Comparison of ENCODE assay signal across 22 mouse cellular contexts in the genomic region with DNA sequence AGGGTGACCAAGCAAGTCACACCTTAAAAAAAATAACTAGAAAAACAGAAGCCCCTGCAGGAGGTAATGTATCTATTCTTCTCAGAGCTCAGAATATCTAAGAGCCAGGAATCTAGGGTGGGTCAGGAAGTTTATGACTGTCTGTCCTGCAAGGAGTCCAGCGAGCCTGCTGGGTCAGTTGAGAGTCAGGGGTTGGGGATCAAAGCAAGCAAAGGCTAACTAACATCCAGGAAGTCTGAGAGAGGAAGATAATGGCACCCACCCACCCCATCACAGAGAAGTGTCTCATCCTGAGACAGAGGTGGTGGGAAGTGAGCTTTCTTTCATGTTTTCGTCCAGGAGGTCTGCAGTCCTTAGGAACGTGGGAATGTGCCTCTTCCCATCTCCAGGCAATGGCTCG.
DNase-seq lines count a peak whose midpoint lies in the region; ATAC-seq and TF ChIP-seq lines count a peak whose summit lies in the region.
"Had no signal": no experiment of that assay in that cellular context is flagged by ENCODE, and none has a peak within 500 bp of the region (broad histone marks: within the 10 kb centered on the region; RNA-seq: fewer than 3 reads in every experiment).

No protein-coding gene starts in this region.

- H3K4me2 ChIP-seq in hindbrain, embryonic 16.5 days (ENCODE audit: low read length), result no peak overlapping the region
- no peak overlapping the region for H3K4me2 ChIP-seq in hindbrain, embryonic 13.5 days
- H3K4me2 ChIP-seq in lung, postnatal 0 days (replicated peaks; ENCODE audit: low read depth, low read length), result no peak overlapping the region
- H3K4me2 ChIP-seq: embryonic facial prominence, embryonic 12.5 days; forebrain, embryonic 13.5 days; forebrain, embryonic 15.5 days had no signal

- 69% methylated on average over 4 of the region's 4 CpGs for WGBS in heart, embryonic 10.5 days
- 80% methylated on average over 4 of the region's 4 CpGs for WGBS in hindbrain, embryonic 16.5 days
- 85% methylated on average over 4 of the region's 4 CpGs for WGBS in hindbrain, embryonic 13.5 days
- WGBS in lung, postnatal 0 days, result 64% methylated on average over 4 of the region's 4 CpGs

- DNase-seq in heart, adult 11 months, result peak; percentile 86
- no peak for DNase-seq in heart, embryonic 10.5 days (ENCODE audit: low spot score)
- DNase-seq in lung, postnatal 0 days (ENCODE audit: low spot score), result no peak
- no peak for DNase-seq in lung, postnatal 25 days (ENCODE audit: low spot score)
- DNase-seq: adrenal gland, adult 8-10 months; adrenal gland, postnatal 14 days; adrenal gland, postnatal 36 days; B cell, adult 2 months; cerebellum, adult 11-12 months; cerebellum, adult 2 months; cerebellum, adult 9-10 months; cerebellum, postnatal 10 days; cerebellum, postnatal 25 days had no signal

- H3K9me3 ChIP-seq in heart, embryonic 10.5 days, result no peaks in the 10 kb centered on the region
- no peaks in the 10 kb centered on the region for H3K9me3 ChIP-seq in hindbrain, embryonic 16.5 days (ENCODE audit: control insufficient read depth, low read length)
- no peaks in the 10 kb centered on the region for H3K9me3 ChIP-seq in hindbrain, embryonic 13.5 days
- no peaks in the 10 kb centered on the region for H3K9me3 ChIP-seq in lung, postnatal 0 days (ENCODE audit: low read length)
- H3K9me3 ChIP-seq: embryonic facial prominence, embryonic 10.5 days; embryonic facial prominence, embryonic 12.5 days; forebrain, embryonic 13.5 days; forebrain, embryonic 15.5 days; G1E had no signal

- 0 out of 2 replicates have a peak, but pooled peaks have one; percentile 24 for ATAC-seq in hindbrain, embryonic 16.5 days
- ATAC-seq in hindbrain, embryonic 13.5 days (ENCODE audit: low FRiP score), result no peak
- peak; percentile 47 for ATAC-seq in lung, postnatal 0 days
- ATAC-seq: forebrain, embryonic 13.5 days; forebrain, embryonic 15.5 days; Patski had no signal

- H3K27ac ChIP-seq in heart, embryonic 10.5 days, result no peak overlapping the region
- H3K27ac ChIP-seq in hindbrain, embryonic 16.5 days (ENCODE audit: low read depth, low read length), result no peak overlapping the region
- H3K27ac ChIP-seq in hindbrain, embryonic 13.5 days, result no peak overlapping the region
- H3K27ac ChIP-seq in lung, postnatal 0 days (ENCODE audit: low read length), result no peak overlapping the region
- H3K27ac ChIP-seq: embryonic facial prominence, embryonic 10.5 days; embryonic facial prominence, embryonic 12.5 days; forebrain, embryonic 13.5 days; forebrain, embryonic 15.5 days had no signal

- peak; percentile 62 for TF ChIP-seq EP300 in lung, postnatal 0 days (IDR thresholded peaks at IDR 0.05)

- no peaks in the 10 kb centered on the region for H3K4me1 ChIP-seq in heart, embryonic 10.5 days
- no peaks in the 10 kb centered on the region for H3K4me1 ChIP-seq in hindbrain, embryonic 16.5 days (ENCODE audit: control insufficient read depth, insufficient read depth, low read depth, low read length)
- 0 out of 2 replicates have a peak, but pooled peaks cover 3% of the 10 kb centered on the region for H3K4me1 ChIP-seq in hindbrain, embryonic 13.5 days (replicated peaks)
- peaks cover under 1% of the 10 kb centered on the region; the same call in 1 of the 2 replicates for H3K4me1 ChIP-seq in lung, postnatal 0 days (ENCODE audit: insufficient read depth, low read depth, low read length)
- H3K4me1 ChIP-seq: forebrain, embryonic 15.5 days had no signal

- no peak overlapping the region for H3K9ac ChIP-seq in hindbrain, embryonic 16.5 days (ENCODE audit: low read depth, low read length)
- H3K9ac ChIP-seq in hindbrain, embryonic 13.5 days, result no peak overlapping the region
- no peak overlapping the region for H3K9ac ChIP-seq in lung, postnatal 0 days (replicated peaks; ENCODE audit: low read depth)
- H3K9ac ChIP-seq: embryonic facial prominence, embryonic 12.5 days; forebrain, embryonic 13.5 days; forebrain, embryonic 15.5 days had no signal

- H3K27me3 ChIP-seq in heart, embryonic 10.5 days (ENCODE audit: insufficient read depth, poor library complexity, severe bottlenecking), result no peaks in the 10 kb centered on the region
- H3K27me3 ChIP-seq in hindbrain, embryonic 16.5 days (replicated peaks; ENCODE audit: control insufficient read depth, insufficient read depth, low read length), result no peaks in the 10 kb centered on the region
- H3K27me3 ChIP-seq in hindbrain, embryonic 13.5 days, result no peaks in the 10 kb centered on the region
- no peaks in the 10 kb centered on the region for H3K27me3 ChIP-seq in lung, postnatal 0 days (replicated peaks; ENCODE audit: insufficient read depth, low read length)
- H3K27me3 ChIP-seq: CH12.LX; embryonic facial prominence, embryonic 12.5 days; forebrain, embryonic 13.5 days; forebrain, embryonic 15.5 days; Patski had no signal

- TF ChIP-seq CTCF in lung, postnatal 0 days (IDR thresholded peaks at IDR 0.05), result no peak

- H3K36me3 ChIP-seq in heart, embryonic 10.5 days, result no peaks in the 10 kb centered on the region
- H3K36me3 ChIP-seq in hindbrain, embryonic 16.5 days (ENCODE audit: control insufficient read depth, insufficient read depth, low read length), result no peaks in the 10 kb centered on the region
- H3K36me3 ChIP-seq in hindbrain, embryonic 13.5 days, result no peaks in the 10 kb centered on the region
- H3K36me3 ChIP-seq in lung, postnatal 0 days (ENCODE audit: insufficient read depth, low read length), result no peaks in the 10 kb centered on the region
- H3K36me3 ChIP-seq: embryonic facial prominence, embryonic 10.5 days; embryonic facial prominence, embryonic 12.5 days; forebrain, embryonic 15.5 days; G1E had no signal

- no peak overlapping the region for H3K4me3 ChIP-seq in heart, embryonic 10.5 days
- H3K4me3 ChIP-seq in hindbrain, embryonic 16.5 days (ENCODE audit: low read length), result no peak overlapping the region
- no peak overlapping the region for H3K4me3 ChIP-seq in hindbrain, embryonic 13.5 days
- no peak overlapping the region for H3K4me3 ChIP-seq in lung, postnatal 0 days (ENCODE audit: low read depth, low read length)
- H3K4me3 ChIP-seq: embryonic facial prominence, embryonic 10.5 days; embryonic facial prominence, embryonic 12.5 days; forebrain, embryonic 13.5 days; forebrain, embryonic 15.5 days had no signal
